Mouse (Mus musculus) kidney, adult 2 months (tissue): ENCODE measurements at regions not wholly inside any gene's neighbourhood (a gene's known extent, or its start where the extent isn't known, plus 50 kb on each side); places are given as distances from the start of the nearest gene placed in this dataset.

Experiments
- CTCF ChIP-seq: fragments of 200-500 bp; conservative IDR thresholded peaks from 2 replicates; pipeline ENCODE4 v1.5.1; 2011; ENCODE audit warnings: low read depth, mild to moderate bottlenecking, control low read depth, low read length, moderate library complexity, mixed read lengths; ENCODE audit not compliant: insufficient read depth, insufficient read length
- POLR2A ChIP-seq: fragments of 200-500 bp; IDR thresholded peaks from one replicate; pipeline ENCODE4 v1.6.1; 2011; ENCODE audit warnings: low read depth, low read length, control low read depth

GRCm38 (mm10) chr15:74369461-74369860 lies 266.7 kb downstream of the Mroh4 start:
- TF ChIP-seq CTCF (no peak), POLR2A (no peak)
